Comparison of ENCODE assay signal across 33 mouse cellular contexts in the genomic region with DNA sequence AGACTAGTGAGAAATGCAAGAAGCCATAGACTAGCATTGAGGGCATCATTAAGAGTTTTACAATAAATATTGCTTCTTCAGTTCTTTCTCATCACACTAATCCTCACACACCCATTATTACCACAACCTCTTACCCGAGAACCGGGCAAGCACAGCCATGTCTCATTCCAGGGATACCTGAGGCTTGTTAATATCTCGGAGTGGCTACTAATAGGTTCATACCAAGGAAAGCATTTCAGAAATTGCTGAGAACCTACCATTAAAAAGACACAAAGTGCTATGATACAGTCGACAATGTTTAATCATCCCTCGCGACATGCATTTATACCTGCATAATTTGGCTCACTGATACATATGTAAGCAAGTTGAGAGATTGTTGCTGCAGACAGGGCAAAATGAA. TPM values are rescaled to one million over a fixed set of nuclear protein-coding genes. Genes with fewer than 3 reads are reported as not detected.
"Had no signal": no experiment of that assay in that cellular context is flagged by ENCODE, and none has a peak within 500 bp of the region (broad histone marks: within the 10 kb centered on the region; RNA-seq: fewer than 3 reads in every experiment).

No protein-coding gene starts in this region.

- H3K36me3 ChIP-seq: limb, embryonic 10.5 days; limb, embryonic 12.5 days; limb, embryonic 13.5 days; limb, embryonic 15.5 days; liver, embryonic 12.5 days; liver, embryonic 13.5 days; liver, embryonic 15.5 days; lung, embryonic 15.5 days; midbrain, embryonic 10.5 days; midbrain, embryonic 12.5 days; midbrain, embryonic 13.5 days; midbrain, embryonic 15.5 days; neural tube, embryonic 12.5 days; neural tube, embryonic 13.5 days had no signal

- H3K4me3 ChIP-seq: left cerebral cortex, adult 2 months; limb, embryonic 10.5 days; limb, embryonic 12.5 days; limb, embryonic 13.5 days; limb, embryonic 15.5 days; liver, embryonic 12.5 days; liver, embryonic 13.5 days; liver, embryonic 15.5 days; lung, embryonic 15.5 days; megakaryocyte, embryonic 14.5 days; midbrain, embryonic 10.5 days; midbrain, embryonic 12.5 days; midbrain, embryonic 13.5 days; midbrain, embryonic 15.5 days; myocyte; neural tube, embryonic 12.5 days; neural tube, embryonic 13.5 days had no signal

- H3K4me2 ChIP-seq: limb, embryonic 12.5 days; limb, embryonic 13.5 days; limb, embryonic 15.5 days; liver, embryonic 11.5 days; liver, embryonic 12.5 days; liver, embryonic 13.5 days; liver, embryonic 15.5 days; lung, embryonic 14.5 days; lung, embryonic 15.5 days; midbrain, embryonic 11.5 days; midbrain, embryonic 12.5 days; midbrain, embryonic 13.5 days; midbrain, embryonic 15.5 days; neural tube, embryonic 12.5 days; neural tube, embryonic 13.5 days had no signal

- H3K9me3 ChIP-seq: limb, embryonic 10.5 days; limb, embryonic 12.5 days; limb, embryonic 13.5 days; limb, embryonic 15.5 days; liver, embryonic 12.5 days; liver, embryonic 13.5 days; liver, embryonic 15.5 days; lung, embryonic 15.5 days; megakaryocyte, embryonic 14.5 days; midbrain, embryonic 10.5 days; midbrain, embryonic 12.5 days; midbrain, embryonic 13.5 days; midbrain, embryonic 15.5 days; neural tube, embryonic 12.5 days; neural tube, embryonic 13.5 days had no signal

- ATAC-seq: liver, embryonic 12.5 days; liver, postnatal 0 days; midbrain, embryonic 13.5 days; midbrain, embryonic 15.5 days; midbrain, embryonic 16.5 days had no signal

- H3K9ac ChIP-seq: limb, embryonic 12.5 days; limb, embryonic 13.5 days; limb, embryonic 15.5 days; liver, embryonic 12.5 days; liver, embryonic 13.5 days; liver, embryonic 14.5 days; liver, embryonic 15.5 days; liver, postnatal 0 days; lung, embryonic 14.5 days; lung, embryonic 15.5 days; midbrain, embryonic 12.5 days; midbrain, embryonic 13.5 days; midbrain, embryonic 15.5 days; neural tube, embryonic 12.5 days; neural tube, embryonic 13.5 days had no signal

- H3K27me3 ChIP-seq: limb, embryonic 12.5 days; limb, embryonic 13.5 days; limb, embryonic 15.5 days; liver, embryonic 12.5 days; liver, embryonic 13.5 days; liver, embryonic 15.5 days; lung, embryonic 15.5 days; megakaryocyte, embryonic 14.5 days; midbrain, embryonic 12.5 days; midbrain, embryonic 13.5 days; midbrain, embryonic 15.5 days; neural tube, embryonic 12.5 days; neural tube, embryonic 13.5 days had no signal

- DNase-seq: left cerebral cortex, postnatal 4 days; liver; liver, embryonic 13.5 days; liver, postnatal 0 days; lung, adult 2 months; lung, embryonic 14.5 days; lung, postnatal 10 days; lung, postnatal 36 days; midbrain, embryonic 14.5 days had no signal

- H3K27ac ChIP-seq: left cerebral cortex, adult 2 months; limb, embryonic 10.5 days; limb, embryonic 12.5 days; limb, embryonic 13.5 days; limb, embryonic 15.5 days; liver, embryonic 12.5 days; liver, embryonic 13.5 days; liver, embryonic 14.5 days; liver, embryonic 15.5 days; lung, embryonic 15.5 days; macrophage; midbrain, embryonic 10.5 days; midbrain, embryonic 12.5 days; midbrain, embryonic 13.5 days; midbrain, embryonic 15.5 days; neural tube, embryonic 12.5 days; neural tube, embryonic 13.5 days had no signal

- H3K4me1 ChIP-seq: limb, embryonic 10.5 days; limb, embryonic 15.5 days; midbrain, embryonic 13.5 days; midbrain, embryonic 15.5 days; neural tube, embryonic 12.5 days; neural tube, embryonic 13.5 days had no signal

RNA-seq across cellular contexts. Expression of gene Gsta3, which starts 5.0 kb away (rescaled TPM):
- total RNA-seq: megakaryocyte, adult 5-6 weeks; megakaryocyte-erythroid progenitor cell, adult 5-6 weeks; midbrain, postnatal 0 days had no signal
- polyA plus RNA-seq: limb, embryonic 10.5 days had no signal
